Comparison of ENCODE assay signal across 24 mouse cellular contexts in the genomic region with DNA sequence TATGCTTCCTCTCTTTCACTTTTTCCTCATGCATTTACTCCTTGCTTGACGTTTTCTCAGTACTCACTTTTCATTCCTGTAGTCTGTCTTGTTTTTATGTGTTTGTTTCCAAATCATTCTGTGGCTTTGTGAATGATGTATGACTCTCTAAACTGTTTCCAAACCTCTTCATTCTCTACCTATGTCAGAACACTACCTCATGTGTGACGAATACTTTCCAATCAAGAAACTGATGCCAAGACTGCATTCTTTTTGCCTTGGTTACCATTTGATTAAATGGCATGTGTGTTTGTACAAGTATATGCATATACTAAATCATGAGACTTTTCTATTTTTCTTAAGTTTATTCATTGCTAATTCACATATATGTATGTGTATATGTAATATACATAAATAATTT.
DNase-seq lines count a peak whose midpoint lies in the region; ATAC-seq and TF ChIP-seq lines count a peak whose summit lies in the region.
"Had no signal": no experiment of that assay in that cellular context is flagged by ENCODE, and none has a peak within 500 bp of the region (broad histone marks: within the 10 kb centered on the region; RNA-seq: fewer than 3 reads in every experiment).

No protein-coding gene starts in this region.

- no peak overlapping the region for H3K4me2 ChIP-seq in CH12.LX (ENCODE audit: insufficient read depth, low read depth, poor library complexity, severe bottlenecking)
- H3K4me2 ChIP-seq in hindbrain, postnatal 0 days (ENCODE audit: low read depth, low read length): no peak overlapping the region

- no peak overlapping the region for H3K27ac ChIP-seq in CH12.LX (ENCODE audit: insufficient read depth, low read depth)
- no peak overlapping the region for H3K27ac ChIP-seq in hindbrain, embryonic 10.5 days
- H3K27ac ChIP-seq in hindbrain, postnatal 0 days: no peak overlapping the region
- no peak overlapping the region for H3K27ac ChIP-seq in layer of hippocampus, adult 2 months

- peaks cover 0 to 5% of the 10 kb centered on the region in 2 experiments; a peak in 2 of 4 replicates for H3K4me1 ChIP-seq in CH12.LX (ENCODE audit: control insufficient read depth in 1 of 2, insufficient read depth in 2 of 2)
- no peaks in the 10 kb centered on the region for H3K4me1 ChIP-seq in hindbrain, embryonic 10.5 days (replicated peaks)
- no peaks in the 10 kb centered on the region for H3K4me1 ChIP-seq in hindbrain, postnatal 0 days (ENCODE audit: insufficient read depth, low read length)

- TF ChIP-seq POLR2A in CH12.LX (IDR thresholded peaks at IDR 0.05; ENCODE audit: low read depth, low read length): no peak

- no peak overlapping the region for H3K4me3 ChIP-seq in CH12.LX (replicated peaks in 1 of 3; ENCODE audit: low read depth in 2 of 3, low read length in 2 of 3, poor library complexity in 1 of 3)
- no peak overlapping the region for H3K4me3 ChIP-seq in hindbrain, embryonic 10.5 days
- no peak overlapping the region for H3K4me3 ChIP-seq in hindbrain, postnatal 0 days (ENCODE audit: low read length)
- H3K4me3 ChIP-seq in layer of hippocampus, adult 2 months: no peak overlapping the region

- in situ Hi-C loops in CH12.LX (cut with MboI; ENCODE audit: low pct_ligation_motif_present, low pct_unique_long_range_greater_than_20kb, low sequenced_read_pairs): no loop called here

- dilution Hi-C loops in CH12.LX (cut with MboI; ENCODE audit: extremely low pct_ligation_motif_present, extremely low pct_unique_long_range_greater_than_20kb, low sequenced_read_pairs): no loop called here

- H3K9me3 ChIP-seq in CH12.LX (replicated peaks; ENCODE audit: low read length): no peaks in the 10 kb centered on the region
- H3K9me3 ChIP-seq in hindbrain, embryonic 10.5 days: no peaks in the 10 kb centered on the region
- H3K9me3 ChIP-seq in hindbrain, postnatal 0 days (ENCODE audit: low read length): no peaks in the 10 kb centered on the region
- H3K9me3 ChIP-seq: G1E had no signal

- no peak overlapping the region for H3K9ac ChIP-seq in CH12.LX (ENCODE audit: insufficient read depth, low read depth)
- no peak overlapping the region for H3K9ac ChIP-seq in hindbrain, postnatal 0 days (replicated peaks; ENCODE audit: low read length)

- no peaks in the 10 kb centered on the region for H3K27me3 ChIP-seq in CH12.LX (replicated peaks)
- H3K27me3 ChIP-seq in hindbrain, embryonic 10.5 days (ENCODE audit: insufficient read depth, poor library complexity, severe bottlenecking): no peaks in the 10 kb centered on the region
- H3K27me3 ChIP-seq in hindbrain, postnatal 0 days (ENCODE audit: insufficient read depth, low read length): no peaks in the 10 kb centered on the region

- DNase-seq in 3T3-L1 (ENCODE audit: low read depth, low spot score) (peak; percentile 81), CH12.LX (ENCODE audit: extremely low read depth) (peak; percentile 5), NIH3T3 (ENCODE audit: low read depth) (peak; percentile 72)
- peak; percentile 12 for DNase-seq in fibroblast of lung, adult 2 months (ENCODE audit: low read depth)
- no peak for DNase-seq in hindbrain, embryonic 10.5 days (ENCODE audit: low spot score)
- DNase-seq in right cerebral cortex, postnatal 10 days (ENCODE audit: low spot score in 2 of 2): no peak
- no peak for DNase-seq in hindbrain, postnatal 0 days (ENCODE audit: low spot score)
- no peak for DNase-seq in layer of hippocampus, adult 2 months (ENCODE audit: low spot score in 2 of 2)
- DNase-seq: adrenal gland, adult 2 months; adrenal gland, adult 8-10 months; adrenal gland, postnatal 10 days; adrenal gland, postnatal 14 days; adrenal gland, postnatal 25 days; adrenal gland, postnatal 36 days; B cell, adult 2 months; cerebellum, adult 11 months; cerebellum, adult 11-12 months; cerebellum, adult 18-20 months; cerebellum, adult 2 months; cerebellum, adult 8-10 months had no signal

- TF ChIP-seq RAD21 in CH12.LX (IDR thresholded peaks at IDR 0.05; ENCODE audit: low read depth, low read length): no peak

- H3K79me2 ChIP-seq in CH12.LX (replicated peaks; ENCODE audit: control insufficient read depth, extremely low read depth, insufficient read depth, poor library complexity, severe bottlenecking): no peaks in the 10 kb centered on the region

- TF ChIP-seq EP300 in CH12.LX (IDR thresholded peaks at IDR 0.05; ENCODE audit: low read length): no peak

- H3K36me3 ChIP-seq in CH12.LX (replicated peaks in 1 of 2; ENCODE audit: control insufficient read depth in 1 of 2, insufficient read depth in 1 of 2, low read length in 1 of 2): no peaks in the 10 kb centered on the region
- H3K36me3 ChIP-seq in hindbrain, embryonic 10.5 days: no peaks in the 10 kb centered on the region
- no peaks in the 10 kb centered on the region for H3K36me3 ChIP-seq in hindbrain, postnatal 0 days (ENCODE audit: insufficient read depth, low read length)
- H3K36me3 ChIP-seq: G1E had no signal

- 83% methylated on average over 2 of the region's 2 CpGs for WGBS in hindbrain, embryonic 10.5 days
- 63% methylated on average over 2 of the region's 2 CpGs for WGBS in hindbrain, postnatal 0 days

- no peak for TF ChIP-seq CTCF in CH12.LX (conservative IDR thresholded peaks at IDR 0.05 in 1 of 2, IDR thresholded peaks at IDR 0.05 in 1 of 2; ENCODE audit: low read depth in 2 of 2, low read length in 2 of 2)
- no peak for TF ChIP-seq CTCF in hindbrain, postnatal 0 days (IDR thresholded peaks at IDR 0.05; ENCODE audit: low read depth)
- TF ChIP-seq CTCF in layer of hippocampus, adult 2 months (conservative IDR thresholded peaks at IDR 0.05): no peak

- no peak for ATAC-seq in hindbrain, postnatal 0 days
- ATAC-seq: activated CD4-positive, CD25-positive, alpha-beta regulatory T cell, adult 4 months; CD4-positive, CD25-positive, alpha-beta regulatory T cell, adult 4 months; Patski had no signal

TF ChIP-seq in CH12.LX, 34 proteins besides CTCF, POLR2A, EP300 and RAD21:
- TF ChIP-seq SIN3A (IDR thresholded peaks at IDR 0.05; ENCODE audit: low read length) (no peak), TBP (conservative IDR thresholded peaks at IDR 0.05; ENCODE audit: low read depth, low read length) (no peak), GABPA (IDR thresholded peaks at IDR 0.05; ENCODE audit: insufficient replicate concordance, low read depth, low read length) (no peak), NRF1 (IDR thresholded peaks at IDR 0.05; ENCODE audit: low read depth, low read length) (no peak), BHLHE40 (IDR thresholded peaks at IDR 0.05; ENCODE audit: low read depth, low read length) (no peak), JUN (IDR thresholded peaks at IDR 0.05; ENCODE audit: insufficient read depth, low read depth, low read length) (no peak), SMC3 (IDR thresholded peaks at IDR 0.05; ENCODE audit: low read depth, low read length) (no peak), POLR2AphosphoS2 (IDR thresholded peaks at IDR 0.05; ENCODE audit: low read depth, low read length) (no peak), ZC3H11A (IDR thresholded peaks at IDR 0.05; ENCODE audit: low read depth, low read length) (no peak), CHD2 (IDR thresholded peaks at IDR 0.05; ENCODE audit: low read length) (no peak), ETS1 (conservative IDR thresholded peaks at IDR 0.05; ENCODE audit: low read depth, low read length) (no peak)
TF ChIP-seq in CH12.LX: peak in this region for 0.

Comparison
In these comparisons a context has a peak if more than half of its experiments do, and no peak if none do; other contexts are left out.
1. DNase-seq: peak in 3T3-L1 (single experiment), CH12.LX (single experiment), NIH3T3 (single experiment) and fibroblast of lung, adult 2 months (single experiment); none in hindbrain, embryonic 10.5 days (single experiment), right cerebral cortex, postnatal 10 days (0 of 2), hindbrain, postnatal 0 days (single experiment) and layer of hippocampus, adult 2 months (0 of 2).